In the genomic region with DNA sequence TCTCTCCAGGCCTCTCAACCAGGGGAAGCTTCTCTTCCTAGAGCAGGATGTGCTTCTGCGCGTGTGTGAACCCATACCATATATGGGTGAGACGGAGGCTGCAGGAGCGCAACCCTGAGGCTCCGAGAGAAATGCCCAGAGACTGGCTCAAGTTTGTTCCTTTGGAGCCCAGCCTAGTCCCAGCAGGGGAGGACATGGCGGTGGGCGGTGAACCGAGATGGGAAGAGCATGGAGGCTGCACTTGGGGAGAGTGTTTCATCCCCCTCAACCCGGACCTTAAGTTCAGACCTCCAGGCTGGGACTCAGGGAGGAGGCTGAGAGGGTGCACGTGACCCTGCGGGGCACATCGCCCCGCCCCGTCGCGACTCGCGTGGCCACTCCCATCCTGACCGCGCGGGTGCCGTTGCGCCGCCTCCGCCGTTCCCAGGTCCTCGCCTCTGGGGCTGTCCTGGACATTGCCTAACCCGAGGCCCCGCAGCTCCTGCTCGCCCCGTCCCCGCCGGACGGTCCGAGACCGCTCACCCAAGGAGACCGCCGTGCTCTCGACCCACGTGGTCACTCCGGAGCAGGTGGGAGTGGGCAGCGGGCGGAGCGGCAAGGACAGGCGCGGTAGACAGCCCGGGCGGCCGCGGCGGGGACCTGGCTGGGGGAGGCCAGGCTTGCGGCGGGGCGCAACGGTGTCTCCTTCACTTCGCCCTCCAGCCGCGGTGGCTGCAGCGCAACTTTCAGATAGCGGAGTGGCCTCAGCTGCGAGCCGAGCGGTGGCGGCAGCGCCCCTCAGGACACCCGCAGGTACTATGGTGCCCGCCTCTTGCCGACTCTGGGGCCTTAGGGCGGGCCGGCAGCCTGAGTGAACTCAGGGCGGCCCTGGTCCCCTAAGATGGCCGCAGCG, we compare ENCODE assay signal across 8 mouse cellular contexts. TPM values are rescaled to one million over a fixed set of nuclear protein-coding genes. Genes with fewer than 3 reads are reported as not detected.
DNase-seq lines count a peak whose midpoint lies in the region; ATAC-seq lines count a peak whose summit lies in the region.

No protein-coding gene starts in this region.

- H3K27ac ChIP-seq in intestine, embryonic 15.5 days = peak overlapping the region; percentile 97

- intact Hi-C loops in gastrocnemius, postnatal 36 days (cut with DNase I) = no loop called here
- intact Hi-C loops in left cerebral cortex, postnatal 25 days (cut with DNase I) = loop anchor here (1.0 to 2.0 kb wide), 2 partner anchors 17 to 80 kb away; a partner anchor contains a TSS

- H3K27me3 ChIP-seq in intestine, embryonic 15.5 days (replicated peaks) = no peaks in the 10 kb centered on the region

- peak overlapping the region; percentile 97 for H3K9ac ChIP-seq in intestine, embryonic 15.5 days

- peak overlapping the region; percentile 69 for H3K4me2 ChIP-seq in intestine, embryonic 15.5 days (replicated peaks)

- peak; percentile 94 for DNase-seq in adrenal gland, adult 8-10 months
- peak; percentile 94 for DNase-seq in embryo, embryonic 11.5 days (ENCODE audit: low read depth, low spot score)
- peak; percentile 95 to 97 for DNase-seq in gastrocnemius, postnatal 36 days
- DNase-seq in left cerebral cortex, postnatal 25 days (ENCODE audit: low spot score in 2 of 2) = peak; percentile 97 to 99
- peak; percentile 96 for DNase-seq in mesoderm, embryonic 11.5 days (ENCODE audit: low read depth, low spot score)
- DNase-seq in right cerebral cortex, postnatal 25 days = peak; percentile 98
- DNase-seq in urinary bladder, postnatal 36 days (ENCODE audit: low spot score in 2 of 2) = peak; percentile 96 to 97

- peak overlapping the region; percentile 98 for H3K4me3 ChIP-seq in intestine, embryonic 15.5 days (replicated peaks)

- no peaks in the 10 kb centered on the region for H3K9me3 ChIP-seq in intestine, embryonic 15.5 days

- peak; percentile 96 for ATAC-seq in intestine, embryonic 15.5 days

- under 1% methylated on average over 73 of the region's 73 CpGs for WGBS in intestine, embryonic 15.5 days

- 0 out of 2 replicates have a peak, but pooled peaks cover 8% of the 10 kb centered on the region for H3K36me3 ChIP-seq in intestine, embryonic 15.5 days

- H3K4me1 ChIP-seq in intestine, embryonic 15.5 days (replicated peaks) = peaks cover 20% of the 10 kb centered on the region

RNA-seq across cellular contexts. Expression of a gene that starts 6.1 kb away (rescaled TPM):
- 100 to 1,000 TPM; 190 to 233 (median 209) TPM for total RNA-seq in adrenal gland, adult 8-10 months (2022)
- total RNA-seq in gastrocnemius, postnatal 36 days (2021) = 100 to 1,000 TPM; 278 to 305 TPM
- polyA plus RNA-seq in intestine, embryonic 15.5 days (2015; fragmentation: Nextera tagmentation; extraction: Ambion mirVana) = 368 and 384 TPM in 2 replicates
- total RNA-seq in left cerebral cortex, postnatal 25 days (2021) = 100 to 1,000 TPM; 207 to 226 TPM

RNA-seq across cellular contexts. Expression of a gene that starts 17.7 kb away (rescaled TPM):
- total RNA-seq in adrenal gland, adult 8-10 months (2022) = 10 to 100 TPM; 75.0 to 92.2 (median 80.6) TPM
- total RNA-seq in gastrocnemius, postnatal 36 days (2021) = 10 to 100 TPM in 1 of 2 experiments, 1 to 10 TPM in 1; 6.9 to 10.4 TPM
- polyA plus RNA-seq in intestine, embryonic 15.5 days (2015; fragmentation: Nextera tagmentation; extraction: Ambion mirVana) = 57.3 and 69.9 TPM in 2 replicates
- 10 to 100 TPM; 28.3 to 31.5 TPM for total RNA-seq in left cerebral cortex, postnatal 25 days (2021)

Comparison
In these comparisons a context has a peak if more than half of its experiments do, and no peak if none do; other contexts are left out.
1. Peak in every context shown above with its lines: DNase-seq, ATAC-seq, H3K4me3 ChIP-seq and H3K27ac ChIP-seq.